Mouse (Mus musculus): ENCODE results near the gene Psmb6. TPM values are rescaled to one million over a fixed set of nuclear protein-coding genes. Genes with fewer than 3 reads are reported as not detected.
A peak's percentile ranks its signal among the peaks of the same experiment; 100 is the strongest.

Psmb6 gene
- polyA plus RNA-seq, 1 experiment from 2014 or later, result 703 TPM

GRCm38 (mm10) chr11:70541415-70541814 is 16.2 kb downstream of the Psmb6 start:
- Histone ChIP-seq H3K9me3 (replicated peaks; ENCODE audit: low read length) (no peaks in the 10 kb centered on the region), H3K9ac (ENCODE audit: low read depth, low read length) (no peak overlapping the region), H3K4me1 (replicated peaks; ENCODE audit: insufficient read depth, low read length) (0 out of 2 replicates have a peak, but pooled peaks cover 4% of the 10 kb centered on the region), H3K4me3 (replicated peaks; ENCODE audit: low read depth, low read length) (no peak overlapping the region), H3K27ac (no peak overlapping the region), H3K36me3 (ENCODE audit: insufficient read depth, low read length) (0 out of 2 replicates have a peak, but pooled peaks cover 4% of the 10 kb centered on the region), H3K27me3 (ENCODE audit: insufficient read depth, low read length) (no peaks in the 10 kb centered on the region), H3K4me2 (ENCODE audit: low read length) (no peak overlapping the region)
- DNase-seq (ENCODE audit: low spot score) (no peak), ATAC-seq (replicated peaks; ENCODE audit: low FRiP score, low read depth) (no peak)
- no peak for TF ChIP-seq CTCF (IDR thresholded peaks at IDR 0.05; ENCODE audit: low read depth)
- 79% methylated on average over 5 of the region's 5 CpGs for WGBS

DNA sequence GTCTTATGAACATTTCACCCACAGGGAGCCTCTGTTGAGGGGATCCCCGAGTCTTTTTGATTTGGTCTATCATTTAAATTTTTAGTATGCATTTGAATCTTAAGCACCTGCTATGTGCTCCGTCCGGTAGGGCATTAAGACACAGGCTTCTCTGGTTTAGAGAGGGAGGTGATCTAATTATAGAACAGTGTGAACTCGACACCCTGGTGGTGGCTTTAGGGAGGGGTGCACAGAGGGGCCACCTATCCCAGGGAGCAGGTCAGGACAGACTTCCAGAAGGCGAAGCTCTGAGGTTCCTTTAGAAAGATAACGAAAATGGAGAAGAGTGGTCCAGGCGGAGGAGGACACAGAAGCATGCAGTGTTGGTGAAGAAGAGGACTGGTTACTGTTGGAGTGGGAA is 19.3 kb downstream of the Psmb6 start:
- H3K4me2 ChIP-seq (ENCODE audit: low read length), result no peak overlapping the region
- ATAC-seq (replicated peaks; ENCODE audit: low FRiP score, low read depth), result no peak
- H3K27me3 ChIP-seq (ENCODE audit: insufficient read depth, low read length), result no peaks in the 10 kb centered on the region
- H3K4me3 ChIP-seq (replicated peaks; ENCODE audit: low read depth, low read length), result no peak overlapping the region
- 0 out of 2 replicates have a peak, but pooled peaks cover 4% of the 10 kb centered on the region for H3K36me3 ChIP-seq (ENCODE audit: insufficient read depth, low read length)
- DNase-seq (ENCODE audit: low spot score), result no peak
- no peak for TF ChIP-seq CTCF (IDR thresholded peaks at IDR 0.05; ENCODE audit: low read depth)
- H3K27ac ChIP-seq, result no peak overlapping the region
- no peak overlapping the region for H3K9ac ChIP-seq (ENCODE audit: low read depth, low read length)
- 54% methylated on average over 7 of the region's 7 CpGs for WGBS
- H3K9me3 ChIP-seq (replicated peaks; ENCODE audit: low read length), result no peaks in the 10 kb centered on the region
- H3K4me1 ChIP-seq (replicated peaks; ENCODE audit: insufficient read depth, low read length), result 0 out of 2 replicates have a peak, but pooled peaks cover 4% of the 10 kb centered on the region

DNA sequence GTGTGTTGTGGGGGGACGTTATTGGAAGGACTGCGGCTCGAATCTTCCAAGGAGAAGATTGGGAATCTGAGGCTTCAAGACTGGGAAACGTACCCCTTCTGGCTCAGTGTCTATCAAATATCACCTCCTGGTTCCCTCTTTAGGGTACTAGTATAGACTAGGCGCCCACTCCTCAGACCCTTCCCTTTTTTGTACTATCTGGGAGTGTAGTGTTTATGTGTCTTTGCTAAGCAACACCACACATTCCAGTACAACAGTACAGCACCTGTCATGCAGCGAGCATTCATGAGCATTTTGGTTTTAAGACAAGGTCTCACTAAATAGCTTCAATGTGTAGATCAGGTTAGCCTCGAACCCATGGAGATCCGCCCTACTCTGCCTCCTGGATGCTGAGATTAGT is 26.4 kb downstream of the Psmb6 start:
- ATAC-seq (replicated peaks; ENCODE audit: low FRiP score, low read depth), result no peak
- 90% methylated on average over 8 of the region's 8 CpGs for WGBS
- no peak for DNase-seq (ENCODE audit: low spot score)

DNA sequence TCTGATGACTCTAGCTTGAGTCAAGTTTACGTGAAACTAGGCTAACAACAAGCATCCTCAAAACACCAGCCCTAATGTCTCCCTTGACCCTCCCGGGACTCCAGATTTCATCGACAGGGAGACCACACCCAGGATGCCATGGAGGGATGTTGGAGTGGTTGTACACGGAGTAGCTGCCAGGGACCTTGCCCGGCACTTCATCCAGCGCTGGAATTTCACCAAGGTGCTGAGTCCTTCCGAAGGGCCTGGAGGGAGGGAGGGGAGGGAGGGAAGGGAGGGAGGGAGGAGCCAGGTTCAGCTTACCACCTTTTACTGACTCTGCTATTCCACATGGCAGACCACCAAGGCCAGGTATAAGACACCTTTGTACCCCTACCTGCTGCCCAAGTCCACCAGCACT is 28.8 kb downstream of the Psmb6 start:
- H3K4me1 ChIP-seq (replicated peaks; ENCODE audit: insufficient read depth, low read length), result no peaks in the 10 kb centered on the region
- no peaks in the 10 kb centered on the region for H3K27me3 ChIP-seq (ENCODE audit: insufficient read depth, low read length)
- ATAC-seq (replicated peaks; ENCODE audit: low FRiP score, low read depth), result no peak
- WGBS, result 21% methylated on average over 7 of the region's 7 CpGs
- DNase-seq (ENCODE audit: low spot score), result no peak
- no peak overlapping the region for H3K4me2 ChIP-seq (ENCODE audit: low read length)
- H3K36me3 ChIP-seq (ENCODE audit: insufficient read depth, low read length), result no peaks in the 10 kb centered on the region
- no peak overlapping the region for H3K27ac ChIP-seq
- TF ChIP-seq CTCF (IDR thresholded peaks at IDR 0.05; ENCODE audit: low read depth), result no peak
- H3K4me3 ChIP-seq (replicated peaks; ENCODE audit: low read depth, low read length), result no peak overlapping the region
- H3K9ac ChIP-seq (ENCODE audit: low read depth, low read length), result no peak overlapping the region
- H3K9me3 ChIP-seq (replicated peaks; ENCODE audit: low read length), result no peaks in the 10 kb centered on the region

More for the DNA sequence above, 26.4 kb downstream of the Psmb6 start:
- no peak for TF ChIP-seq CTCF (IDR thresholded peaks at IDR 0.05; ENCODE audit: low read depth)
- no peaks in the 10 kb centered on the region for H3K9me3 ChIP-seq (replicated peaks; ENCODE audit: low read length)
- no peak overlapping the region for H3K27ac ChIP-seq
- no peak overlapping the region for H3K9ac ChIP-seq (ENCODE audit: low read depth, low read length)
- no peaks in the 10 kb centered on the region for H3K4me1 ChIP-seq (replicated peaks; ENCODE audit: insufficient read depth, low read length)
- H3K36me3 ChIP-seq (ENCODE audit: insufficient read depth, low read length), result no peaks in the 10 kb centered on the region
- no peak overlapping the region for H3K4me3 ChIP-seq (replicated peaks; ENCODE audit: low read depth, low read length)
- no peaks in the 10 kb centered on the region for H3K27me3 ChIP-seq (ENCODE audit: insufficient read depth, low read length)
- no peak overlapping the region for H3K4me2 ChIP-seq (ENCODE audit: low read length)

- H3K9ac ChIP-seq (ENCODE audit: low read depth, low read length), result no peak overlapping the region
- H3K9me3 ChIP-seq (replicated peaks; ENCODE audit: low read length), result no peaks in the 10 kb centered on the region
- ATAC-seq (replicated peaks; ENCODE audit: low FRiP score, low read depth), result no peak
- H3K4me1 ChIP-seq (replicated peaks; ENCODE audit: insufficient read depth, low read length), result 0 out of 2 replicates have a peak, but pooled peaks cover 2% of the 10 kb centered on the region
- TF ChIP-seq CTCF (IDR thresholded peaks at IDR 0.05; ENCODE audit: low read depth), result no peak
- 93% methylated on average over 9 of the region's 9 CpGs for WGBS
- no peak overlapping the region for H3K27ac ChIP-seq
- H3K4me2 ChIP-seq (ENCODE audit: low read length), result no peak overlapping the region
- H3K36me3 ChIP-seq (ENCODE audit: insufficient read depth, low read length), result no peaks in the 10 kb centered on the region
- no peaks in the 10 kb centered on the region for H3K27me3 ChIP-seq (ENCODE audit: insufficient read depth, low read length)
- no peak overlapping the region for H3K4me3 ChIP-seq (replicated peaks; ENCODE audit: low read depth, low read length)
- no peak for DNase-seq (ENCODE audit: low spot score)
Measured at GRCm38 (mm10) chr11:70557545-70557944, 32.4 kb downstream of the Psmb6 start.

DNA sequence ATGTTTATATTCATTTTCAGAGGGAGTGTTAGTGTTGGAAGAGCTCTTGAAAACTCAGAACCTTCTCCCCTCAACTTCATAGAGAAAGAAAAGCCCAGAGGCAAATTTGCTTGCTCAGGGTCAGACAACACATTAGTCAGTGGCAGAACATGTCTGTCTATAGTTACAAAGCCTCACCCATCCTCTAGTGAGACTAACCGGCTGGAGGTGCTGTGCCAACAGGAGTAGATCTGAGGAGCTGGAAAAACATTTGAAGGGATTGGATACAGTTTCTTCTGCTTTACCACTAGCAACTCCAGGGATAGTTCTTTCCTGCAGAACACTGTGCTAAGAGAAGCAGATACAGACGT is 36.7 kb downstream of the Psmb6 start:
- no peak for DNase-seq (ENCODE audit: low spot score)
- Histone ChIP-seq H3K4me3 (replicated peaks; ENCODE audit: low read depth, low read length) (peak overlapping the region; percentile 96), H3K27me3 (ENCODE audit: insufficient read depth, low read length) (no peaks in the 10 kb centered on the region), H3K9ac (ENCODE audit: low read depth, low read length) (no peak overlapping the region), H3K9me3 (replicated peaks; ENCODE audit: low read length) (no peaks in the 10 kb centered on the region), H3K4me2 (ENCODE audit: low read length) (peak overlapping the region; percentile 96), H3K36me3 (ENCODE audit: insufficient read depth, low read length) (no peaks in the 10 kb centered on the region), H3K27ac (peak overlapping the region; percentile 94), H3K4me1 (replicated peaks; ENCODE audit: insufficient read depth, low read length) (peaks cover 15% of the 10 kb centered on the region; the same call in 1 of the 2 replicates)
- peak; percentile 33; the same call in 1 of the 2 replicates for TF ChIP-seq CTCF (IDR thresholded peaks at IDR 0.05; ENCODE audit: low read depth)
- ATAC-seq (replicated peaks; ENCODE audit: low FRiP score, low read depth), result peak; percentile 5; the same call in 1 of the 2 replicates
- WGBS, result 0% methylated on average over 2 of the region's 2 CpGs

Data from kidney, postnatal 0 days (tissue).